ENCODE assay signal across 7 mouse cellular contexts in genomic region chr7:25178787-25179605, GRCm38 (mm10). TPM values are rescaled to one million over a fixed set of nuclear protein-coding genes. Genes with fewer than 3 reads are reported as not detected.
A peak's percentile ranks its signal among the peaks of the same experiment; 100 is the strongest.
DNase-seq lines count a peak whose midpoint lies in the region; ATAC-seq and TF ChIP-seq lines count a peak whose summit lies in the region.

No protein-coding gene starts in this region.

- TF ChIP-seq POLR2A in spleen, adult 2 months (IDR thresholded peaks at IDR 0.05; ENCODE audit: low read depth, low read length), result no peak

- peak overlapping the region; percentile 41; the same call in 1 of the 2 replicates for H3K4me3 ChIP-seq in spleen, adult 2 months (ENCODE audit: extremely low read depth, insufficient read depth, insufficient read length)
- H3K4me3 ChIP-seq in hindbrain, embryonic 11.5 days (ENCODE audit: low read depth, low read length), result peak overlapping the region; percentile 41
- peak overlapping the region in 1 of 2 experiments; percentile 33; a peak in 2 of 4 replicates for H3K4me3 ChIP-seq in liver, embryonic 14.5 days (ENCODE audit: insufficient read depth in 1 of 2, low read depth in 2 of 2, low read length in 2 of 2)

- H3K27me3 ChIP-seq in spleen, adult 2 months (ENCODE audit: control insufficient read depth, insufficient read depth, low read length), result peaks cover 19% of the 10 kb centered on the region
- H3K27me3 ChIP-seq in hindbrain, embryonic 11.5 days (ENCODE audit: control insufficient read depth, insufficient read depth, low read length), result peaks cover 22% of the 10 kb centered on the region
- H3K27me3 ChIP-seq in liver, embryonic 14.5 days (ENCODE audit: control insufficient read depth, insufficient read depth, low read length), result peaks cover 78% of the 10 kb centered on the region

- ATAC-seq in hindbrain, embryonic 11.5 days (ENCODE audit: low FRiP score), result peak; percentile 84
- ATAC-seq in liver, embryonic 14.5 days (ENCODE audit: insufficient read depth), result no peak

- H3K27ac ChIP-seq in spleen, adult 2 months (ENCODE audit: insufficient read depth, low read length), result no peak overlapping the region
- peak overlapping the region; percentile 82 for H3K27ac ChIP-seq in hindbrain, embryonic 11.5 days (ENCODE audit: low read depth, low read length)
- no peak overlapping the region for H3K27ac ChIP-seq in liver, embryonic 14.5 days

- DNase-seq in spleen, adult 2 months (ENCODE audit: low read depth in 1 of 2, low spot score in 2 of 2), result no peak
- no peak for DNase-seq in spleen, adult 18-20 months
- DNase-seq in cerebellum, postnatal 36 days, result peak; percentile 52 to 54
- DNase-seq in hindbrain, embryonic 11.5 days (ENCODE audit: low spot score), result peak; percentile 62
- no peak for DNase-seq in liver, embryonic 14.5 days (ENCODE audit: low read depth in 3 of 3, low spot score in 3 of 3)
- peak; percentile 51 for DNase-seq in right cerebral cortex, postnatal 25 days
- no peak for DNase-seq in MN1 (ENCODE audit: low spot score)

- H3K9ac ChIP-seq in hindbrain, embryonic 11.5 days (ENCODE audit: low read depth, low read length), result peak overlapping the region; percentile 72
- no peak overlapping the region for H3K9ac ChIP-seq in liver, embryonic 14.5 days (replicated peaks)

- no peak for TF ChIP-seq CTCF in spleen, adult 2 months (IDR thresholded peaks at IDR 0.05; ENCODE audit: extremely low read depth, insufficient read depth, insufficient read length, insufficient replicate concordance)
- TF ChIP-seq CTCF in liver, embryonic 14.5 days (IDR thresholded peaks at IDR 0.05; ENCODE audit: low read depth), result no peak

- H3K4me1 ChIP-seq in spleen, adult 2 months (ENCODE audit: control insufficient read depth, insufficient read depth, insufficient read length), result peaks cover 24% of the 10 kb centered on the region
- H3K4me1 ChIP-seq in hindbrain, embryonic 11.5 days (replicated peaks; ENCODE audit: control insufficient read depth, insufficient read depth, low read length), result peaks cover 5% of the 10 kb centered on the region; the same call in 1 of the 2 replicates
- peaks cover 0 to 2% of the 10 kb centered on the region in 2 experiments; a peak in 1 of 4 replicates for H3K4me1 ChIP-seq in liver, embryonic 14.5 days (replicated peaks; ENCODE audit: control insufficient read depth in 2 of 2, insufficient read depth in 2 of 2, low read length in 1 of 2)

- WGBS in spleen, adult 2 months, result 5% methylated on average over 50 of the region's 56 CpGs
- WGBS in hindbrain, embryonic 11.5 days, result under 1% methylated on average over 50 of the region's 56 CpGs
- WGBS in liver, embryonic 14.5 days (ENCODE audit: insufficient replicate concordance), result 2% methylated on average over 56 of the region's 56 CpGs

- no peaks in the 10 kb centered on the region for H3K36me3 ChIP-seq in spleen, adult 2 months (ENCODE audit: control insufficient read depth, insufficient read depth, low read length)
- no peaks in the 10 kb centered on the region for H3K36me3 ChIP-seq in hindbrain, embryonic 11.5 days (ENCODE audit: control insufficient read depth, insufficient read depth, low read length)
- H3K36me3 ChIP-seq in liver, embryonic 14.5 days (replicated peaks; ENCODE audit: control insufficient read depth, insufficient read depth, low read depth), result no peaks in the 10 kb centered on the region

- H3K9me3 ChIP-seq in hindbrain, embryonic 11.5 days (ENCODE audit: control insufficient read depth, low read length), result no peaks in the 10 kb centered on the region
- H3K9me3 ChIP-seq in liver, embryonic 14.5 days (ENCODE audit: control insufficient read depth, low read length), result no peaks in the 10 kb centered on the region

- TF ChIP-seq EP300 in liver, embryonic 14.5 days (IDR thresholded peaks at IDR 0.05; ENCODE audit: low read depth), result no peak

- H3K4me2 ChIP-seq in hindbrain, embryonic 11.5 days (replicated peaks; ENCODE audit: low read depth, low read length), result peak overlapping the region; percentile 58
- peak overlapping the region; percentile 45 for H3K4me2 ChIP-seq in liver, embryonic 14.5 days (ENCODE audit: low read depth)

RNA-seq across cellular contexts. Expression of gene Pou2f2, which starts 0.5 kb away (rescaled TPM):
- polyA plus RNA-seq in spleen, adult 2 months (2012; rRNA removed), result 61.7 and 83.3 TPM in 2 replicates
- 40.1 and 51.9 TPM in 2 replicates for polyA plus RNA-seq in hindbrain, embryonic 11.5 days (2014; fragmentation: Nextera tagmentation; extraction: Ambion mirVana)
- polyA plus RNA-seq in liver, embryonic 14.5 days (2012; rRNA removed), result 0.73 and 0.74 TPM in 2 replicates
- 0.94 and 1.5 TPM in 2 replicates for polyA plus RNA-seq in liver, embryonic 14.5 days (2014; fragmentation: Nextera tagmentation; extraction: Ambion mirVana)

RNA-seq across cellular contexts. Expression of gene Dedd2, which starts 41.4 kb away (rescaled TPM):
- polyA plus RNA-seq in spleen, adult 2 months (2012; rRNA removed), result 75.5 and 77.0 TPM in 2 replicates
- 7.3 and 8.5 TPM in 2 replicates for polyA plus RNA-seq in hindbrain, embryonic 11.5 days (2014; fragmentation: Nextera tagmentation; extraction: Ambion mirVana)
- 26.9 and 27.9 TPM in 2 replicates for polyA plus RNA-seq in liver, embryonic 14.5 days (2012; rRNA removed)
- 20.8 and 22.7 TPM in 2 replicates for polyA plus RNA-seq in liver, embryonic 14.5 days (2014; fragmentation: Nextera tagmentation; extraction: Ambion mirVana)

RNA-seq across cellular contexts. Expression of gene Zfp526, which starts 42.2 kb away (rescaled TPM):
- polyA plus RNA-seq in spleen, adult 2 months (2012; rRNA removed), result 14.4 and 16.4 TPM in 2 replicates
- 2.9 and 3.9 TPM in 2 replicates for polyA plus RNA-seq in hindbrain, embryonic 11.5 days (2014; fragmentation: Nextera tagmentation; extraction: Ambion mirVana)
- polyA plus RNA-seq in liver, embryonic 14.5 days (2012; rRNA removed), result 4.6 and 4.9 TPM in 2 replicates
- 2.1 TPM in 2 replicates for polyA plus RNA-seq in liver, embryonic 14.5 days (2014; fragmentation: Nextera tagmentation; extraction: Ambion mirVana)

RNA-seq across cellular contexts. Expression of gene Gsk3a, which starts 58.7 kb away (rescaled TPM):
- 106 and 125 TPM in 2 replicates for polyA plus RNA-seq in spleen, adult 2 months (2012; rRNA removed)
- polyA plus RNA-seq in hindbrain, embryonic 11.5 days (2014; fragmentation: Nextera tagmentation; extraction: Ambion mirVana), result 14.1 and 16.1 TPM in 2 replicates
- 48.6 and 55.6 TPM in 2 replicates for polyA plus RNA-seq in liver, embryonic 14.5 days (2012; rRNA removed)
- polyA plus RNA-seq in liver, embryonic 14.5 days (2014; fragmentation: Nextera tagmentation; extraction: Ambion mirVana), result 8.4 and 8.9 TPM in 2 replicates

Comparison
In these comparisons a context has a peak if more than half of its experiments do, and no peak if none do; other contexts are left out.
1. DNase-seq: peak in cerebellum, postnatal 36 days (2 of 2), hindbrain, embryonic 11.5 days (single experiment) and right cerebral cortex, postnatal 25 days (single experiment); none in spleen, adult 2 months (0 of 2), spleen, adult 18-20 months (0 of 2), liver, embryonic 14.5 days (0 of 3) and MN1 (single experiment).
2. RNA of gene Pou2f2, which starts 0.5 kb away (polyA plus RNA-seq): 61.7 to 83.3 TPM in spleen, adult 2 months and 40.1 to 51.9 TPM in hindbrain, embryonic 11.5 days; 0.73 to 1.5 TPM in liver, embryonic 14.5 days; every median in the first group is over 10 times any median in the second.